Mouse (Mus musculus) small intestine, adult 2 months (tissue): ENCODE measurements around the gene Hdac9.

ENCODE experiments used
- CTCF ChIP-seq: fragments of 200-500 bp; IDR thresholded peaks from 2 replicates; pipeline ENCODE4 v1.5.1; 2012; ENCODE audit warnings: low read depth, mild to moderate bottlenecking, control low read depth, inconsistent platforms, low read length, moderate library complexity, mixed read lengths; ENCODE audit not compliant: insufficient replicate concordance, insufficient read length; ENCODE audit errors: extremely low read depth
- POLR2A ChIP-seq: fragments of 200-500 bp; IDR thresholded peaks from 2 replicates; pipeline ENCODE4 v1.6.1; 2012; ENCODE audit warnings: low read depth, mild to moderate bottlenecking, control low read depth, inconsistent platforms, low read length, moderate library complexity

- no peak for TF ChIP-seq CTCF
- no peak for TF ChIP-seq POLR2A
Observed at GRCm38 (mm10) chr12:34795487-34795886, 121.4 kb downstream of the Hdac9 start.
